Mouse (Mus musculus): ENCODE measurements at regions not wholly inside any gene's neighbourhood (a gene's known extent, or its start where the extent isn't known, plus 50 kb on each side); places are given as distances from the start of the nearest gene placed in this dataset.

- TF ChIP-seq CTCF (IDR thresholded peaks at IDR 0.05) (no peak), EP300 (IDR thresholded peaks at IDR 0.05; ENCODE audit: insufficient read depth, low read depth, low read length) (no peak), POLR2A (IDR thresholded peaks at IDR 0.05; ENCODE audit: insufficient read depth, low read depth, low read length) (no peak)
Measured at GRCm38 (mm10) chr1:30414881-30415439, 458.8 kb downstream of the Phf3 start.
